Mouse (Mus musculus) heart, adult 2 months (tissue): Measurements from ENCODE around the gene Mdfic.

ENCODE experiments used
- CTCF ChIP-seq: fragments of 200-600 bp; IDR thresholded peaks from 2 replicates; pipeline ENCODE4 v1.8.1; 2022; ENCODE audit warnings: antibody characterized with exemption, mild to moderate bottlenecking, moderate library complexity
- POLR2A ChIP-seq: fragments of 200-500 bp; IDR thresholded peaks from 2 replicates; pipeline ENCODE4 v1.6.1; 2011; ENCODE audit warnings: mild to moderate bottlenecking, low read depth, low read length, control low read depth; ENCODE audit not compliant: insufficient read depth

GRCm38 (mm10) chr6:15748943-15749342 is 28.5 kb downstream of the Mdfic start:
- TF ChIP-seq CTCF (no peak), POLR2A (no peak)
